Mouse (Mus musculus) heart, embryonic 13.5 days (tissue): ENCODE data around the gene Nmur2. TPM values are rescaled to one million over a fixed set of nuclear protein-coding genes. Genes with fewer than 3 reads are reported as not detected.

Experiments used
- ATAC-seq: fragments of 200-750 bp; cut with Nextera tagmentation; 2 replicates; pipeline ENCODE4 v1.8.0; 2017; ENCODE audit warnings: moderate TSS enrichment; ENCODE audit not compliant: insufficient number of reproducible peaks, low FRiP score, low TSS enrichment; ENCODE audit errors: extremely low read depth
- H3K27ac ChIP-seq: fragments of 300-500 bp; sonication (generic); replicated peaks from 2 replicates; pipeline ENCODE4 v1.5.1; 2015; ENCODE audit warnings: moderate library complexity, mild to moderate bottlenecking, inconsistent platforms
- H3K27me3 ChIP-seq: fragments of 300-500 bp; sonication (generic); replicated peaks from 2 replicates; pipeline ENCODE4 v1.6.1; 2015; ENCODE audit warnings: mild to moderate bottlenecking, inconsistent platforms
- H3K36me3 ChIP-seq: fragments of 300-500 bp; sonication (generic); 2 replicates; pipeline ENCODE4 v1.6.1; 2015; ENCODE audit warnings: mild to moderate bottlenecking, inconsistent platforms
- H3K4me1 ChIP-seq: fragments of 300-500 bp; sonication (generic); 2 replicates; pipeline ENCODE4 v1.6.1; 2015; ENCODE audit warnings: inconsistent platforms
- H3K4me2 ChIP-seq: fragments of 300-500 bp; sonication (generic); 2 replicates; pipeline ENCODE4 v1.6.1; 2015; ENCODE audit warnings: inconsistent platforms, mild to moderate bottlenecking, moderate library complexity
- H3K4me3 ChIP-seq: fragments of 300-500 bp; sonication (generic); 2 replicates; pipeline ENCODE4 v1.5.1; 2015; ENCODE audit warnings: moderate library complexity, mild to moderate bottlenecking, inconsistent platforms
- H3K9ac ChIP-seq: fragments of 300-500 bp; sonication (generic); 2 replicates; pipeline ENCODE4 v1.6.1; 2015; ENCODE audit warnings: inconsistent platforms, mild to moderate bottlenecking, moderate library complexity
- H3K9me3 ChIP-seq: fragments of 300-500 bp; sonication (generic); 2 replicates; pipeline ENCODE4 v1.6.1; 2016; ENCODE audit warnings: inconsistent platforms
- WGBS: fragments of 180-500 bp; shearing (Covaris S2); methylation state at CpG from one replicate; pipeline ENCODE4 v1.1.7; 2015; ENCODE audit warnings: mixed read lengths; 5-methylcytosine and 5-hydroxymethylcytosine counted together
- polyA plus RNA-seq: library from polyadenylated mRNA; unstranded; fragments of >200 nt; fragmentation: Nextera tagmentation; extraction: Ambion mirVana; gene quantifications from 2 replicates; pipeline ENCODE4 v1.2.1, GENCODE M21; 2015

Nmur2 gene
- polyA plus RNA-seq = not detected in 2 replicates

- H3K27ac ChIP-seq = no peak within 1 kb of the TSS
- no peaks in the 10 kb centered on the region for H3K27me3 ChIP-seq
- H3K4me2 ChIP-seq = no peak within 1 kb of the TSS
- H3K4me3 ChIP-seq = no peak within 1 kb of the TSS
- H3K9me3 ChIP-seq = no peaks in the 10 kb centered on the region
- no peaks in the 10 kb centered on the region for H3K4me1 ChIP-seq
- H3K9ac ChIP-seq = no peak within 1 kb of the TSS
- no peak for ATAC-seq
- WGBS = 4% methylated on average over 6 of the region's 6 CpGs
- H3K36me3 ChIP-seq = no peaks in the 10 kb centered on the region
These were observed at the start of gene Nmur2 for GRCm38 (mm10) chr11:56040917-56041316. Nmur2 (minus strand) TSS chr11:56041010.

- H3K9ac ChIP-seq = no peak overlapping the region
- H3K9me3 ChIP-seq = no peaks in the 10 kb centered on the region
- no peaks in the 10 kb centered on the region for H3K36me3 ChIP-seq
- no peaks in the 10 kb centered on the region; the same call in 1 of the 2 replicates for H3K27me3 ChIP-seq
- no peak for ATAC-seq
- H3K4me3 ChIP-seq = no peak overlapping the region
- no peak overlapping the region for H3K4me2 ChIP-seq
- H3K4me1 ChIP-seq = no peaks in the 10 kb centered on the region
- WGBS = 85% methylated on average over 11 of the region's 11 CpGs
- no peak overlapping the region for H3K27ac ChIP-seq
These were observed 48.4 kb upstream of the Nmur2 start for GRCm38 (mm10) chr11:56089127-56089689.

DNA sequence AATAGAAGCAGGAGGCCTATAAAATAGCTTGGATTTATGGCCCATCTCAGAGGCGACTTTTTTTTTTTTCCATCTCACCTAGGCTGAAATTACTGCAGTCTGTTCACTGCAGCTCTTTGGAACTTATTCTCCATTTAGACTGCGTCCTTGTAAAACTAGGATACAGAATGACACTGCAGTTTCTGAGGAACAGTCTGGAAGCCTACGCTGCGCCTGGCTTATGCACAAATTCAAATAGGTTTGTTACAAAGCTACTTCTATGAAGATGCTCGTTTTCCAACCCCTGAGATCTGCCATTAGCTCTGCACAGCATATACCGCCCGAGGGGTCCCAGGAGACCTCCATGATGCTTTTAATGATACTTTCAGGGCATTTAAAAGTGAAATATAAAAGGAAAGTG, 31.3 kb upstream of the Nmur2 start:
- 83% methylated on average over 7 of the region's 7 CpGs for WGBS
- no peaks in the 10 kb centered on the region for H3K27me3 ChIP-seq
- H3K9ac ChIP-seq = no peak overlapping the region
- H3K36me3 ChIP-seq = no peaks in the 10 kb centered on the region
- no peak for ATAC-seq
- no peak overlapping the region for H3K4me3 ChIP-seq
- no peaks in the 10 kb centered on the region for H3K9me3 ChIP-seq
- H3K4me1 ChIP-seq = no peaks in the 10 kb centered on the region
- no peak overlapping the region for H3K27ac ChIP-seq
- H3K4me2 ChIP-seq = no peak overlapping the region

DNA sequence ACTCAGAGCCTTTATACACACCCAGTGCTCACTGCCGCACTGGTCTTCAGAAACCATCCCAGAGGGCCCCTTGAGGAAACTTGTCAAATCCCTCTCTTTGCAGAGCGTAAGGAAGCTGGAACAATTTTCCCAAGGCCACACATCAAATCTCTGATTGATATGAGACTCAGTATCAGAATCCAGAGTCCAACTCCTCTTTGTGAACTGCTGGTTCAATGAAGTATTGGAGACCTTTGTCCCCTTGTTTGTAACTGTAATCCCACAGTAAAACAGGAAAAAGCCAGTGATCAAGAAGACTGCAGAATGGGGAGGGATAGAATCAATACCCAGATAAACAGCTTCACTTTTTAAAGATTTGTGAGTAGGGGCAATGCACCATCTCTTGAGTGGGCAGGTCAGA, 28.8 kb upstream of the Nmur2 start:
- Histone ChIP-seq H3K36me3 (no peaks in the 10 kb centered on the region), H3K9ac (no peak overlapping the region), H3K4me3 (no peak overlapping the region), H3K27me3 (no peaks in the 10 kb centered on the region), H3K4me1 (peaks cover 3% of the 10 kb centered on the region; the same call in 1 of the 2 replicates), H3K4me2 (no peak overlapping the region), H3K27ac (no peak overlapping the region), H3K9me3 (no peaks in the 10 kb centered on the region)
- ATAC-seq = no peak
- 75% methylated on average over 2 of the region's 2 CpGs for WGBS

GRCm38 (mm10) chr11:56065147-56065546, 24.3 kb upstream of the Nmur2 start:
- Histone ChIP-seq H3K9ac (no peak overlapping the region), H3K4me3 (no peak overlapping the region), H3K27ac (no peak overlapping the region), H3K9me3 (no peaks in the 10 kb centered on the region), H3K4me2 (no peak overlapping the region), H3K36me3 (no peaks in the 10 kb centered on the region), H3K4me1 (peaks cover 5% of the 10 kb centered on the region; the same call in 1 of the 2 replicates), H3K27me3 (no peaks in the 10 kb centered on the region)
- WGBS = 80% methylated on average over 2 of the region's 2 CpGs
- no peak for ATAC-seq

GRCm38 (mm10) chr11:56064575-56064974, 23.8 kb upstream of the Nmur2 start:
- ATAC-seq = no peak
- H3K4me2 ChIP-seq = no peak overlapping the region
- H3K4me3 ChIP-seq = no peak overlapping the region

DNA sequence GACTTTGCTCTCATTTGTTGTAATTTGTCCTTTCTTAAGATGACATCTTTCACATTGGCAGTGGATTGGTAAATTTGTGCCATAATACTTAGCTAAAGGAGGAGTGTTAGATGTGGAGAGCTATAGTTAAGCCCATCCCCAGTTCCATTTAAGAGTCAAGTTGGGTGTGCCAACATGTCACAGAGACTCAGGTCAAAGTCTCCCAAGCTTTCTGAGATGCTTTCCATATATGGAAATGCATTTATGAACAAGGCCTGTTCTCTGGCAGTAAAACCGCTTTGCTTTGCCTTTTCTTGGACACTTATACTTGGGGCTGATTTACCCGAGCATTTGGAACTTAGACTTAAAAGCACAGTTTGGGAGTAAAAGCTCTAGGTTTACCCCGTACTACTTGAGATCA, 18.4 kb upstream of the Nmur2 start:
- Histone ChIP-seq H3K9me3 (no peaks in the 10 kb centered on the region), H3K4me3 (no peak overlapping the region), H3K4me1 (no peaks in the 10 kb centered on the region), H3K27ac (no peak overlapping the region), H3K4me2 (no peak overlapping the region), H3K27me3 (no peaks in the 10 kb centered on the region), H3K36me3 (no peaks in the 10 kb centered on the region), H3K9ac (no peak overlapping the region)
- WGBS = 66% methylated on average over 3 of the region's 3 CpGs
- no peak for ATAC-seq

More at GRCm38 (mm10) chr11:56064575-56064974, 23.8 kb upstream of the Nmur2 start:
- Histone ChIP-seq H3K27ac (no peak overlapping the region), H3K4me1 (peaks cover 5% of the 10 kb centered on the region; the same call in 1 of the 2 replicates), H3K9ac (no peak overlapping the region), H3K36me3 (no peaks in the 10 kb centered on the region), H3K27me3 (no peaks in the 10 kb centered on the region), H3K9me3 (no peaks in the 10 kb centered on the region)
- 53% methylated on average over 4 of the region's 4 CpGs for WGBS

GRCm38 (mm10) chr11:56054439-56054838, 13.6 kb upstream of the Nmur2 start:
- no peak overlapping the region for H3K9ac ChIP-seq
- no peak overlapping the region for H3K27ac ChIP-seq
- H3K27me3 ChIP-seq = no peaks in the 10 kb centered on the region
- no peaks in the 10 kb centered on the region for H3K4me1 ChIP-seq
- no peak overlapping the region for H3K4me2 ChIP-seq
- no peaks in the 10 kb centered on the region for H3K9me3 ChIP-seq
- no peaks in the 10 kb centered on the region for H3K36me3 ChIP-seq
- no peak for ATAC-seq
- no peak overlapping the region for H3K4me3 ChIP-seq
- 76% methylated on average over 7 of the region's 7 CpGs for WGBS

GRCm38 (mm10) chr11:56026854-56027253, 14.0 kb downstream of the Nmur2 start:
- Histone ChIP-seq H3K4me3 (no peak overlapping the region), H3K27ac (no peak overlapping the region), H3K4me2 (no peak overlapping the region), H3K36me3 (no peaks in the 10 kb centered on the region), H3K27me3 (no peaks in the 10 kb centered on the region), H3K9me3 (no peaks in the 10 kb centered on the region), H3K9ac (no peak overlapping the region), H3K4me1 (no peaks in the 10 kb centered on the region)
- no peak for ATAC-seq
- 49% methylated on average over 10 of the region's 10 CpGs for WGBS

GRCm38 (mm10) chr11:56025746-56026570, 14.9 kb downstream of the Nmur2 start:
- Histone ChIP-seq H3K36me3 (no peaks in the 10 kb centered on the region), H3K27me3 (no peaks in the 10 kb centered on the region), H3K4me2 (no peak overlapping the region), H3K4me3 (no peak overlapping the region), H3K9me3 (no peaks in the 10 kb centered on the region), H3K4me1 (no peaks in the 10 kb centered on the region), H3K9ac (no peak overlapping the region), H3K27ac (no peak overlapping the region)
- no peak for ATAC-seq
- WGBS = 71% methylated on average over 10 of the region's 10 CpGs

GRCm38 (mm10) chr11:56013510-56014057, 27.2 kb downstream of the Nmur2 start:
- WGBS = 45% methylated on average over 9 of the region's 9 CpGs
- Histone ChIP-seq H3K27ac (no peak overlapping the region), H3K9me3 (no peaks in the 10 kb centered on the region), H3K4me2 (no peak overlapping the region), H3K4me3 (no peak overlapping the region), H3K4me1 (no peaks in the 10 kb centered on the region), H3K36me3 (no peaks in the 10 kb centered on the region), H3K27me3 (peaks cover 7% of the 10 kb centered on the region; the same call in 1 of the 2 replicates), H3K9ac (no peak overlapping the region)
- ATAC-seq = no peak
